Mouse (Mus musculus) CH12.LX (cell line): Measurements from ENCODE around the gene Trim59.

Experiments used
- CHD2 ChIP-seq: IDR thresholded peaks from 2 replicates; pipeline ENCODE4 v1.6.1; 2011; ENCODE audit warnings: low read length, improper control_type of control experiment
- CTCF ChIP-seq, 2 experiments: IDR thresholded peaks in 1 of 2; conservative IDR thresholded peaks in 1 of 2; 2 replicates each; pipeline ENCODE4 v1.5.1; 2011 to 2012; ENCODE audit warnings: low read depth in 2 of 2, low read length in 2 of 2, improper control_type of control experiment in 1 of 2, inconsistent platforms in 1 of 2, mild to moderate bottlenecking in 1 of 2, moderate library complexity in 1 of 2
- EP300 ChIP-seq: IDR thresholded peaks from 2 replicates; pipeline ENCODE4 v1.6.1; 2011; ENCODE audit warnings: low read length, improper control_type of control experiment
- HCFC1 ChIP-seq: IDR thresholded peaks from 2 replicates; pipeline ENCODE4 v1.6.1; 2012; ENCODE audit warnings: low read depth, mild to moderate bottlenecking, inconsistent platforms, low read length, improper control_type of control experiment
- KAT2A ChIP-seq: IDR thresholded peaks from 2 replicates; pipeline ENCODE4 v1.6.1; 2012; ENCODE audit warnings: low read length, improper control_type of control experiment, inconsistent platforms; ENCODE audit not compliant: insufficient replicate concordance
- MAFK ChIP-seq: IDR thresholded peaks from 2 replicates; pipeline ENCODE4 v1.6.1; 2011; ENCODE audit warnings: low read length, improper control_type of control experiment; ENCODE audit not compliant: insufficient replicate concordance
- PAX5 ChIP-seq: IDR thresholded peaks from 2 replicates; pipeline ENCODE4 v1.6.1; 2012; ENCODE audit warnings: low read length, inconsistent platforms, mixed read lengths
- POLR2A ChIP-seq: IDR thresholded peaks from 2 replicates; pipeline ENCODE4 v1.6.1; 2011; ENCODE audit warnings: low read depth, mild to moderate bottlenecking, improper control_type of control experiment, low read length
- POLR2AphosphoS2 ChIP-seq: IDR thresholded peaks from 2 replicates; pipeline ENCODE4 v1.6.1; 2011; ENCODE audit warnings: low read depth, low read length, improper control_type of control experiment
- SMC3 ChIP-seq: IDR thresholded peaks from 2 replicates; pipeline ENCODE4 v1.6.1; 2011; ENCODE audit warnings: low read depth, low read length, improper control_type of control experiment
- USF1 ChIP-seq: IDR thresholded peaks from 2 replicates; pipeline ENCODE4 v1.6.1; 2014; ENCODE audit warnings: low read depth, mild to moderate bottlenecking, inconsistent platforms, low read length, improper control_type of control experiment
- USF2 ChIP-seq: conservative IDR thresholded peaks from 2 replicates; pipeline ENCODE4 v1.6.1; 2011; ENCODE audit warnings: low read depth, low read length, improper control_type of control experiment

- TF ChIP-seq MAFK (no peak), EP300 (no peak), CTCF (conservative IDR thresholded peaks at IDR 0.05 in 1 of 2, IDR thresholded peaks at IDR 0.05 in 1 of 2; ENCODE audit: low read depth in 2 of 2, low read length in 2 of 2) (no peak), POLR2A (no peak), POLR2AphosphoS2 (no peak), KAT2A (no peak), SMC3 (no peak), USF1 (no peak), USF2 (no peak), HCFC1 (no peak), CHD2 (no peak), PAX5 (no peak)
These were observed 18.2 kb upstream of the Trim59 start for GRCm38 (mm10) chr3:69062764-69063163.
